Mouse (Mus musculus) ES-E14 (cell line): ENCODE data around the gene Vps33b. TPM values are rescaled to one million over a fixed set of nuclear protein-coding genes. Genes with fewer than 3 reads are reported as not detected.

ENCODE experiments used
- DNase-seq: peaks from one replicate; pipeline ENCODE4 v3.0.0-alpha.2; 2013; ENCODE audit warnings: low read depth, low spot score
- H3K27ac ChIP-seq: 2 replicates; pipeline ENCODE4 v1.5.1; 2012; ENCODE audit warnings: low read depth, mild to moderate bottlenecking, low read length, moderate library complexity, mixed read lengths; ENCODE audit not compliant: poor library complexity, insufficient read depth, severe bottlenecking
- H3K36me3 ChIP-seq: 2 replicates; pipeline ENCODE4 v1.6.1; 2012; ENCODE audit warnings: mild to moderate bottlenecking, low read length, moderate library complexity, mixed read lengths; ENCODE audit not compliant: control insufficient read depth, poor library complexity, insufficient read depth, severe bottlenecking
- H3K4me1 ChIP-seq, 2 experiments: fragments of 150-350 bp in 1 of 2; sonication (generic) in 1 of 2; 2 replicates each; pipeline ENCODE4 v1.6.1; 2012; ENCODE audit warnings: low read length in 2 of 2, mild to moderate bottlenecking in 1 of 2, mixed read lengths in 1 of 2; ENCODE audit not compliant: control insufficient read depth in 2 of 2, insufficient read depth in 2 of 2, poor library complexity in 1 of 2
- H3K4me3 ChIP-seq, 2 experiments: fragments of 150-350 bp in 1 of 2; sonication (generic) in 1 of 2; 2 replicates each; pipeline ENCODE4 v1.5.1; 2012; ENCODE audit warnings: low read length in 2 of 2, low read depth in 1 of 2, mild to moderate bottlenecking in 1 of 2, mixed read lengths in 1 of 2; ENCODE audit not compliant: insufficient read depth in 1 of 2, poor library complexity in 1 of 2, severe bottlenecking in 1 of 2
- H3K9ac ChIP-seq: 2 replicates; pipeline ENCODE4 v1.6.1; 2012; ENCODE audit warnings: low read depth, mild to moderate bottlenecking, low read length, mixed read lengths; ENCODE audit not compliant: poor library complexity, insufficient read depth, severe bottlenecking
- H3K9me3 ChIP-seq: fragments of 150-350 bp; sonication (generic); 2 replicates; pipeline ENCODE4 v1.6.1; 2012; ENCODE audit warnings: low read depth, mild to moderate bottlenecking, low read length; ENCODE audit not compliant: control insufficient read depth, insufficient read depth
- CHD2 ChIP-seq: IDR thresholded peaks from 2 replicates; pipeline ENCODE4 v1.6.1; 2014; ENCODE audit warnings: mild to moderate bottlenecking, low read depth, low read length, inconsistent platforms
- HCFC1 ChIP-seq: IDR thresholded peaks from 2 replicates; pipeline ENCODE4 v1.6.1; 2012; ENCODE audit warnings: low read length, inconsistent platforms, borderline replicate concordance; ENCODE audit not compliant: insufficient read depth
- MAFK ChIP-seq: IDR thresholded peaks from 2 replicates; pipeline ENCODE4 v1.6.1; 2014; ENCODE audit warnings: mild to moderate bottlenecking, low read depth, low read length, inconsistent platforms; ENCODE audit not compliant: insufficient read depth
- ZC3H11A ChIP-seq: IDR thresholded peaks from 2 replicates; pipeline ENCODE4 v1.6.1; 2012; ENCODE audit warnings: low read depth, mild to moderate bottlenecking, inconsistent platforms, low read length, borderline replicate concordance
- ZNF384 ChIP-seq: IDR thresholded peaks from 2 replicates; pipeline ENCODE4 v1.6.1; 2012; ENCODE audit warnings: low read depth, low read length, inconsistent platforms
- in situ Hi-C, 2 experiments: fragments of 600-800 bp; cut with MboI; formaldehyde crosslinking; loops; one replicate each; pipeline ENCODE4 v1.15.1; 2025; ENCODE audit warnings: low sequenced_read_pairs in 2 of 2, inconsistent platforms in 1 of 2; ENCODE audit not compliant: unreplicated experiment in 2 of 2
- total RNA-seq: library from RNA; depleted of rRNA; stranded (reverse); fragments of 300-350 nt; gene quantifications from 2 replicates; pipeline ENCODE4 v1.2.3, GENCODE M21; 2012

Gene Vps33b
- total RNA-seq, 1 experiment: 21.1 TPM

- H3K4me3 ChIP-seq: peak overlapping the region; percentile 38 to 44; a peak in 2 of 4 replicates
- in situ Hi-C loops: no loop called here
- peaks cover 4 to 5% of the 10 kb centered on the region in 2 experiments; a peak in 3 of 4 replicates for H3K4me1 ChIP-seq
- no peak overlapping the region; the same call in 1 of the 2 replicates for H3K9ac ChIP-seq
- H3K9me3 ChIP-seq: no peaks in the 10 kb centered on the region
- no peak for DNase-seq
- H3K27ac ChIP-seq: no peak overlapping the region
- TF ChIP-seq ZC3H11A (no peak), MAFK (no peak), HCFC1 (no peak), ZNF384 (no peak), CHD2 (no peak)
- H3K36me3 ChIP-seq: peaks cover 13% of the 10 kb centered on the region; the same call in 1 of the 2 replicates
Observed at GRCm38 (mm10) chr7:80238542-80238941, 30.9 kb upstream of the Vps33b start.

DNA sequence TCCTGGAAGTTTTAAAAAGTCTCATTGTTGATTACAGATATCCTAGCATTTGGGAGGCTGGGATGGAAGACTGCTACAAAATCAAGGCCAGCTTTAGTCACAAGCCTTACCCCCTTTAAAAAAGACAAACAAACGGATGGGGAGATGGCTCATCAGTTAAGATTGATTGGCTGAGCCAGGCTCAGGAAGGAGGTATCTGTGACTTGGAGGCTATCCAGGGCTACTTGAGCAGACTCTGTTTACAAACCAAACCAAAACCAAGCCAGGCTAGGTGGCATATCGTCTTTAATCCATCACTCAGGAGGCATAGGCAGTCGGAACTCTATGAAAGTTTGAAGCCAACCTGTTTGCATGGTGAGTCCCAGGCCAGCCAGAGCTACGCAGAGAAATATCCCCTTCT is 27.8 kb upstream of the Vps33b start:
- Histone ChIP-seq H3K4me1 (peaks cover 4 to 6% of the 10 kb centered on the region in 2 experiments; a peak in 3 of 4 replicates), H3K9me3 (no peaks in the 10 kb centered on the region), H3K36me3 (peaks cover 13% of the 10 kb centered on the region; the same call in 1 of the 2 replicates), H3K27ac (no peak overlapping the region), H3K9ac (no peak overlapping the region), H3K4me3 (no peak overlapping the region)
- TF ChIP-seq MAFK: no peak
- TF ChIP-seq ZC3H11A: no peak
- no peak for TF ChIP-seq ZNF384
- no peak for TF ChIP-seq CHD2
- no peak for TF ChIP-seq HCFC1
- in situ Hi-C loops: no loop called here
- no peak for DNase-seq

- in situ Hi-C loops: no loop called here
- no peak for DNase-seq
- no peak overlapping the region for H3K4me3 ChIP-seq
- no peak overlapping the region for H3K9ac ChIP-seq
- H3K27ac ChIP-seq: no peak overlapping the region
- H3K4me1 ChIP-seq: peaks cover 3 to 4% of the 10 kb centered on the region in 2 experiments; a peak in 3 of 4 replicates
- H3K9me3 ChIP-seq: no peaks in the 10 kb centered on the region
- H3K36me3 ChIP-seq: 0 out of 2 replicates have a peak, but pooled peaks cover 5% of the 10 kb centered on the region
- TF ChIP-seq MAFK (no peak), CHD2 (no peak), ZNF384 (no peak), HCFC1 (no peak), ZC3H11A (no peak)
Observed at GRCm38 (mm10) chr7:80244851-80245250, 24.6 kb upstream of the Vps33b start.

DNA sequence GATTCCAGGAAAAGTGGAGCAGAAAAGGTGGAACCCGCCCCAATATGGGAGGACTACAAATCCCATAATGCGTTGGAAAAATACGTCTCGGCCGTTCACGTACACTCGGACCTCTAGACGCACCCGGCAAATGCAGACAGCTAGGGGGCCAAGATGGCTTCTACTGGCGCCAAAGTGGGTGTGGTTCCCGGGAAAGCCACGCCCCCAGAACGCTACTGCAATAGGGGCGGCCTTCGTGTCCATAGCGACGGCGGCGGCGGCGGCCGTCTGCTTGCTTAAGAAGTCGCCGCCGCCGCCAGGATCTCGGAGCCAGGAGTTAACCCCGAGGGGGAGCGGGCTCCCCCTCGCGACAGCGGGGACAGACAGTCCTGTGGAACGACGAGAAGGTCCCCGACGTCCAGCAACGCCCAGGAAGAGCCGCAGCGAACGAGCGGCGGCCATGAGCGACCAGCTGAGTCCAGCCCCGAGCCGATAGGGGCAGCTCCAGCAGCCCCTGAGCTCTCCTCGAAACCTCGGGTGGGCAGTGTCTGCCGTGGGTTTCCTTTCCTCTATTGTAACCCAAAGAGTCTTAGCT is 23.2 kb upstream of the Vps33b start, which contains the start of gene Ttll13:
TSS of gene Ttll13 (plus strand) at position 229 of the 574 bp plus-strand sequence.
- H3K9ac ChIP-seq: peak within 1 kb of the TSS; percentile 71
- TF ChIP-seq HCFC1: peak; percentile 91
- TF ChIP-seq CHD2: peak; percentile 35; the same call in 1 of the 2 replicates
- TF ChIP-seq ZNF384: no peak
- no peak for TF ChIP-seq ZC3H11A
- TF ChIP-seq MAFK: no peak
- peak; percentile 96 for DNase-seq
- H3K9me3 ChIP-seq: no peaks in the 10 kb centered on the region
- H3K4me3 ChIP-seq: peak within 1 kb of the TSS; percentile 69 to 91
- in situ Hi-C loops: no loop called here
- H3K4me1 ChIP-seq: peaks cover 4 to 12% of the 10 kb centered on the region in 2 experiments; a peak in 3 of 4 replicates
- H3K36me3 ChIP-seq: 0 out of 2 replicates have a peak, but pooled peaks cover under 1% of the 10 kb centered on the region
- no peak within 1 kb of the TSS for H3K27ac ChIP-seq
